Mouse (Mus musculus): ENCODE results near the gene Nxf1.

DNA sequence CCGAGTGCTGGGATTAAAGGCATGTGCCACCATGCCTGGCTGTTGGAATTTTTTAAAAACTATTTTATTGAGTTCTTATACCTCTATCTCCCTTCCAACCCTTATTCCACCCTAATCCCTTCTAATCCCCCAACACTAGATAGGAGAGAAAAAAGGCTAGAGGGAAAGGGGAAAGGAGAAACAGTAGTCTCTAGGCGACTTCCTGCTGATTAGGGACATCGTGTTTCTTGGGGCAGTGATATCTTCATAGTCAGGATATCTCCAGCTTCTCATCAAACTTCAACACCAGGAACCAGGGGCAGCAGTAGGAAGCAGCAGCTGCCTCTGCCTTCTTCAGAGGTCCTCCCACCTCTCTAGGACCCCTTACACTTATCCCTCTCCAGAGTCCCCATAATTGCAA lies 22.5 kb upstream of the Nxf1 start:
- TF ChIP-seq CTCF (IDR thresholded peaks at IDR 0.05; ENCODE audit: low read depth) (no peak), EP300 (optimal IDR thresholded peaks at IDR 0.05) (no peak)

Data from stomach, postnatal 0 days (tissue).